Mouse (Mus musculus) embryonic fibroblast, embryonic 13.5 days (primary cell): ENCODE data around the gene Cdt1. TPM values are rescaled to one million over a fixed set of nuclear protein-coding genes. Genes with fewer than 3 reads are reported as not detected.

Source experiments
- H3K27ac ChIP-seq: 2 replicates; pipeline ENCODE4 v1.5.1; 2012; ENCODE audit warnings: low read length, control low read depth, inconsistent platforms; ENCODE audit not compliant: insufficient read depth
- H3K4me1 ChIP-seq: 2 replicates; pipeline ENCODE4 v1.6.1; 2011; ENCODE audit warnings: low read length; ENCODE audit not compliant: control insufficient read depth, insufficient read depth
- H3K4me3 ChIP-seq: 2 replicates; pipeline ENCODE4 v1.5.1; 2011; ENCODE audit warnings: mild to moderate bottlenecking, control low read depth, low read length; ENCODE audit not compliant: insufficient read depth
- CTCF ChIP-seq: IDR thresholded peaks from 2 replicates; pipeline ENCODE4 v1.5.1; 2011; ENCODE audit warnings: mild to moderate bottlenecking, control low read depth, low read length, moderate library complexity, borderline replicate concordance; ENCODE audit not compliant: insufficient read depth
- POLR2A ChIP-seq: IDR thresholded peaks from 2 replicates; pipeline ENCODE4 v1.6.1; 2011; ENCODE audit warnings: low read depth, mild to moderate bottlenecking, control low read depth, low read length, moderate library complexity
- polyA plus RNA-seq: library from polyadenylated mRNA; stranded (reverse); fragments of >200 nt; gene quantifications from 2 replicates; pipeline ENCODE4 v1.2.4, GENCODE M21; 2011; ENCODE audit warnings: low read depth; ENCODE audit not compliant: missing spikeins, insufficient read length

Gene Cdt1
- polyA plus RNA-seq, 1 experiment: 15.9 TPM

- H3K4me3 ChIP-seq: peak overlapping the region; percentile 93
- peaks cover 9% of the 10 kb centered on the region for H3K4me1 ChIP-seq
- no peak for TF ChIP-seq CTCF
- 0 out of 2 replicates have a peak, but pooled peaks have one; percentile 21 for TF ChIP-seq POLR2A
- peak overlapping the region; percentile 79 for H3K27ac ChIP-seq
These were observed 18.9 kb upstream of the Cdt1 start for GRCm38 (mm10) chr8:122548891-122549439.

GRCm38 (mm10) chr8:122550234-122550994 is 17.4 kb upstream of the Cdt1 start:
- TF ChIP-seq CTCF (no peak), POLR2A (peak; percentile 38)
- peak overlapping the region; percentile 85 for H3K27ac ChIP-seq
- H3K4me1 ChIP-seq: peaks cover 14% of the 10 kb centered on the region
- H3K4me3 ChIP-seq: peak overlapping the region; percentile 93

GRCm38 (mm10) chr8:122550995-122551264 is 16.9 kb upstream of the Cdt1 start:
- Histone ChIP-seq H3K4me1 (peaks cover 16% of the 10 kb centered on the region), H3K27ac (peak overlapping the region; percentile 85), H3K4me3 (peak overlapping the region; percentile 93)
- TF ChIP-seq POLR2A (no peak), CTCF (no peak)

GRCm38 (mm10) chr8:122551265-122552051 is 16.4 kb upstream of the Cdt1 start, which contains the start of gene Piezo1:
TSS of gene Piezo1 (minus strand) at chr8:122551329.
- H3K27ac ChIP-seq: peak within 1 kb of the TSS; percentile 85
- H3K4me3 ChIP-seq: peak within 1 kb of the TSS; percentile 93
- peak; percentile 94 for TF ChIP-seq POLR2A
- TF ChIP-seq CTCF: peak; percentile 99
- H3K4me1 ChIP-seq: peaks cover 16% of the 10 kb centered on the region

- TF ChIP-seq CTCF (no peak), POLR2A (no peak)
- Histone ChIP-seq H3K27ac (peak overlapping the region; percentile 96), H3K4me3 (no peak overlapping the region), H3K4me1 (peaks cover 19% of the 10 kb centered on the region)
These were observed 13.0 kb upstream of the Cdt1 start for GRCm38 (mm10) chr8:122554786-122555185.

- H3K27ac ChIP-seq: peak overlapping the region; percentile 96
- no peak overlapping the region for H3K4me3 ChIP-seq
- TF ChIP-seq CTCF (no peak), POLR2A (peak; percentile 57; the same call in 1 of the 2 replicates)
- H3K4me1 ChIP-seq: peaks cover 19% of the 10 kb centered on the region
These were observed 11.5 kb upstream of the Cdt1 start for GRCm38 (mm10) chr8:122556030-122557009.

GRCm38 (mm10) chr8:122557248-122558038 is 10.4 kb upstream of the Cdt1 start:
- TF ChIP-seq POLR2A: no peak
- TF ChIP-seq CTCF: no peak
- Histone ChIP-seq H3K4me1 (peaks cover 19% of the 10 kb centered on the region), H3K27ac (peak overlapping the region; percentile 96), H3K4me3 (no peak overlapping the region)

- TF ChIP-seq POLR2A: no peak
- TF ChIP-seq CTCF: peak; percentile 4; the same call in 1 of the 2 replicates
- Histone ChIP-seq H3K27ac (peak overlapping the region; percentile 57), H3K4me1 (peaks cover 19% of the 10 kb centered on the region), H3K4me3 (no peak overlapping the region)
These were observed 9.0 kb upstream of the Cdt1 start for GRCm38 (mm10) chr8:122558671-122559349.
